Mouse (Mus musculus): ENCODE results near the gene Mt1. TPM values are rescaled to one million over a fixed set of nuclear protein-coding genes. Genes with fewer than 3 reads are reported as not detected.
"Not testable (repeated sequence)": the region's sequence is repeated elsewhere in the genome, so short reads cannot be mapped to it uniquely, and the experiment has no call there.

Mt1 gene
- polyA plus RNA-seq, 1 experiment from 2014 or later: 34.9 TPM

- no peak for DNase-seq
- Histone ChIP-seq H3K36me3 (ENCODE audit: control insufficient read depth, insufficient read depth, low read length) (no peaks in the 10 kb centered on the region), H3K27ac (replicated peaks; ENCODE audit: low read depth, low read length) (no peak overlapping the region), H3K4me2 (ENCODE audit: low read length) (no peak overlapping the region), H3K9me3 (ENCODE audit: control insufficient read depth, low read length) (no peaks in the 10 kb centered on the region), H3K4me3 (replicated peaks; ENCODE audit: low read depth, low read length) (no peak overlapping the region), H3K9ac (replicated peaks; ENCODE audit: low read length) (no peak overlapping the region), H3K27me3 (ENCODE audit: control insufficient read depth, insufficient read depth, low read length) (no peaks in the 10 kb centered on the region), H3K4me1 (ENCODE audit: control insufficient read depth, insufficient read depth, low read length) (no peaks in the 10 kb centered on the region)
- ATAC-seq (ENCODE audit: low FRiP score, low TSS enrichment): no peak
- 76% methylated on average over 4 of the region's 4 CpGs for WGBS
Observed at GRCm38 (mm10) chr8:94140266-94140795, 38.6 kb upstream of the Mt1 start.

DNA sequence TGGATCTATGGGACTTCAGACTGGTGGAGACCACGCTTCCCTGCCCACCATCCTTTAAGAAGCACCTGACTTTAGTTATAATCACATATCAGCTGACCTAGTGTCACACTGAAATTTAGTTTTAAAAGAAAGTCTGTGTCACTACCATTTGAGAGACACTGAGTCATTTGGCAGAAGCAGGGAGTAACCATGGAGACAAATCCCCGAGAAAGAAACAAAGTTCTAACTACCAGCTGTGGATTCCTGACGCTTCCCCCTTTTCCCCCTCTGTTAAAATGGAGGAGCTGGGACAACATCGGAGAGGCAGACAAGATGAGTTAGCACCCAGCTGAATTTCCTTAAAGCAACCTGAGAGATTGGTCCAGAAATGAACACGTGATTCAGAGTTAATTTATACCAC is 30.6 kb upstream of the Mt1 start:
- no peaks in the 10 kb centered on the region for H3K36me3 ChIP-seq (ENCODE audit: control insufficient read depth, insufficient read depth, low read length)
- no peak overlapping the region for H3K27ac ChIP-seq (replicated peaks; ENCODE audit: low read depth, low read length)
- no peak overlapping the region for H3K9ac ChIP-seq (replicated peaks; ENCODE audit: low read length)
- no peak for ATAC-seq (ENCODE audit: low FRiP score, low TSS enrichment)
- H3K27me3 ChIP-seq (ENCODE audit: control insufficient read depth, insufficient read depth, low read length): no peaks in the 10 kb centered on the region
- no peaks in the 10 kb centered on the region for H3K9me3 ChIP-seq (ENCODE audit: control insufficient read depth, low read length)
- WGBS: 34% methylated on average over 5 of the region's 5 CpGs
- H3K4me3 ChIP-seq (replicated peaks; ENCODE audit: low read depth, low read length): no peak overlapping the region
- no peak overlapping the region for H3K4me2 ChIP-seq (ENCODE audit: low read length)
- peaks cover 9% of the 10 kb centered on the region; the same call in 1 of the 2 replicates for H3K4me1 ChIP-seq (ENCODE audit: control insufficient read depth, insufficient read depth, low read length)
- DNase-seq: peak; percentile 44

GRCm38 (mm10) chr8:94150925-94151324 is 28.0 kb upstream of the Mt1 start:
- no peak overlapping the region for H3K4me2 ChIP-seq (ENCODE audit: low read length)
- peaks cover 13% of the 10 kb centered on the region; the same call in 1 of the 2 replicates for H3K4me1 ChIP-seq (ENCODE audit: control insufficient read depth, insufficient read depth, low read length)
- no peak for DNase-seq
- no peaks in the 10 kb centered on the region for H3K36me3 ChIP-seq (ENCODE audit: control insufficient read depth, insufficient read depth, low read length)
- H3K27me3 ChIP-seq (ENCODE audit: control insufficient read depth, insufficient read depth, low read length): no peaks in the 10 kb centered on the region
- H3K27ac ChIP-seq (replicated peaks; ENCODE audit: low read depth, low read length): no peak overlapping the region
- H3K9me3 ChIP-seq (ENCODE audit: control insufficient read depth, low read length): no peaks in the 10 kb centered on the region
- no peak overlapping the region for H3K4me3 ChIP-seq (replicated peaks; ENCODE audit: low read depth, low read length)
- no peak overlapping the region for H3K9ac ChIP-seq (replicated peaks; ENCODE audit: low read length)
- 83% methylated on average over 5 of the region's 5 CpGs for WGBS
- no peak for ATAC-seq (ENCODE audit: low FRiP score, low TSS enrichment)

DNA sequence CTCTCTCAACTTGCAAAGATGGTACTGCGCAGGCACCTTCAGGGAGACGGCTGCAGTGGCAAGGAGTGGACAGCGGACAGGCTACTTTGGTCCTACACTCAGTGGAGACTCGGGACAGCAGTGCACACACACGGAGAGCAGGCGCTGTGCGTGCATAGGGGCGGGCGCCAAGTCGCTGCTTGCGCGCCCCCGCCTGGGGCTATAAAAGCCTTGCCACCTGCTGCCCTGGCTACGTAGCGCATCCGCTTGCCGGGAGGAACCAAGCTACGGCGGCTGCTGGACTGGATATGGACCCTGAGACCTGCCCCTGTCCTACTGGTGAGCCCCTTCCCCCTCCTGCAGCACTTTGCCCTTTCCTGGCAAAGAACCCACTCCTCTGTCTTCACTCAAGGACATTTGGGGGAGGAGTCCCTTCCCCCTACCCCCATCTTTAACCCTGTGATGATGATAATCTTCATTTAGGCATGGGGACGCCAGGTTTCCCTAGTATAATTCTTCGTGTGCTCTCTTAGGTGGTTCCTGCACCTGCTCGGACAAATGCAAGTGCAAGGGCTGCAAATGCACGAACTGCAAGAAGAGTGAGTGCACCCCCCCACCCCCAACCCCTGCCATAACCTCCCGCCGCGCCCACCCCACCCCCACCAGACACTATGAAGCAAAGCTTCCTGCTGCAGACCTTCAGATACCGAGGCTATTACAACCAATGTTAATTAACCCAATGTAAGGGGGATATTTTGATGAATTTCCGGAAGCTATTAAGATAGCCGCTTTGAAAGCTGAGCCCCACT is 26.2 kb upstream of the Mt1 start, which contains the start of gene Mt3:
Gene Mt3, plus strand, starts transcription at position 95 of the 788 bp plus-strand sequence.
- Histone ChIP-seq H3K4me1 (ENCODE audit: control insufficient read depth, insufficient read depth, low read length) (peaks cover 13% of the 10 kb centered on the region; the same call in 1 of the 2 replicates), H3K27ac (replicated peaks; ENCODE audit: low read depth, low read length) (peak within 1 kb of the TSS; percentile 8; the same call in 1 of the 2 replicates), H3K9me3 (ENCODE audit: control insufficient read depth, low read length) (no peaks in the 10 kb centered on the region), H3K27me3 (ENCODE audit: control insufficient read depth, insufficient read depth, low read length) (no peaks in the 10 kb centered on the region), H3K4me3 (replicated peaks; ENCODE audit: low read depth, low read length) (peak within 1 kb of the TSS; percentile 46), H3K9ac (replicated peaks; ENCODE audit: low read length) (peak within 1 kb of the TSS; percentile 56), H3K4me2 (ENCODE audit: low read length) (peak within 1 kb of the TSS; percentile 91), H3K36me3 (ENCODE audit: control insufficient read depth, insufficient read depth, low read length) (no peaks in the 10 kb centered on the region)
- ATAC-seq (ENCODE audit: low FRiP score, low TSS enrichment) (peak; percentile 86), DNase-seq (peak; percentile 89)
- 2% methylated on average over 29 of the region's 29 CpGs for WGBS

- Histone ChIP-seq H3K4me3 (replicated peaks; ENCODE audit: low read depth, low read length) (peak overlapping the region; percentile 46), H3K27me3 (ENCODE audit: control insufficient read depth, insufficient read depth, low read length) (no peaks in the 10 kb centered on the region), H3K27ac (replicated peaks; ENCODE audit: low read depth, low read length) (0 out of 2 replicates have a peak overlapping the region, but pooled peaks have one; percentile 8), H3K36me3 (ENCODE audit: control insufficient read depth, insufficient read depth, low read length) (no peaks in the 10 kb centered on the region), H3K9me3 (ENCODE audit: control insufficient read depth, low read length) (no peaks in the 10 kb centered on the region), H3K9ac (replicated peaks; ENCODE audit: low read length) (peak overlapping the region; percentile 56; the same call in 1 of the 2 replicates), H3K4me2 (ENCODE audit: low read length) (peak overlapping the region; percentile 91), H3K4me1 (ENCODE audit: control insufficient read depth, insufficient read depth, low read length) (peaks cover 13% of the 10 kb centered on the region; the same call in 1 of the 2 replicates)
- no peak for DNase-seq
- 27% methylated on average over 7 of the region's 7 CpGs for WGBS
- ATAC-seq (ENCODE audit: low FRiP score, low TSS enrichment): no peak
Observed at GRCm38 (mm10) chr8:94153451-94153850, 25.4 kb upstream of the Mt1 start.

DNA sequence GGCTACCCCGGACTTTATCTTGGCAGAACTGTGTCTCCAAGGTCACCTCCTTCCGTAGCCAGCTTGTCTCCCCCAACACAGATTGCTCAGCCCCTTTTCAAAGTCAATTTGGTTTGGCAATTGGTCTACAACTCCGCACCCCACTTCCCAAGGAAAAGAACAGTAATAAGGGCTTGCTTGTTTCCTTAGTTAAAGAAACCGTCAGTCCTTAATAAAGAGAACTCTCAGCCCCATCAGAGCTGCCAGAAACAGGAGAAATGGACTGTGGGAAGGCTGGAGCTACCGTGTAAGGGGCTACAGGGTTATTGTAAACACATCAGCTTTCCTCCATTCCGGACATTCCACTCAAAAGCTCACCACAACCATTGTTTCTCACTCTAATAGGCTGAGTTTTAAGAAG is 24.3 kb upstream of the Mt1 start:
- no peak overlapping the region for H3K4me3 ChIP-seq (replicated peaks; ENCODE audit: low read depth, low read length)
- H3K4me2 ChIP-seq (ENCODE audit: low read length): no peak overlapping the region
- WGBS: 48% methylated on average over 6 of the region's 6 CpGs
- H3K36me3 ChIP-seq (ENCODE audit: control insufficient read depth, insufficient read depth, low read length): no peaks in the 10 kb centered on the region
- no peaks in the 10 kb centered on the region for H3K9me3 ChIP-seq (ENCODE audit: control insufficient read depth, low read length)
- no peak overlapping the region for H3K27ac ChIP-seq (replicated peaks; ENCODE audit: low read depth, low read length)
- no peak for ATAC-seq (ENCODE audit: low FRiP score, low TSS enrichment)
- H3K4me1 ChIP-seq (ENCODE audit: control insufficient read depth, insufficient read depth, low read length): peaks cover 13% of the 10 kb centered on the region; the same call in 1 of the 2 replicates
- no peaks in the 10 kb centered on the region for H3K27me3 ChIP-seq (ENCODE audit: control insufficient read depth, insufficient read depth, low read length)
- peak; percentile 12 for DNase-seq
- H3K9ac ChIP-seq (replicated peaks; ENCODE audit: low read length): no peak overlapping the region

- H3K4me1 ChIP-seq (ENCODE audit: control insufficient read depth, insufficient read depth, low read length): peaks cover 13% of the 10 kb centered on the region; the same call in 1 of the 2 replicates
- no peak overlapping the region for H3K4me2 ChIP-seq (ENCODE audit: low read length)
- DNase-seq (no peak), ATAC-seq (ENCODE audit: low FRiP score, low TSS enrichment) (no peak)
- H3K4me3 ChIP-seq (replicated peaks; ENCODE audit: low read depth, low read length): no peak overlapping the region
- H3K27ac ChIP-seq (replicated peaks; ENCODE audit: low read depth, low read length): no peak overlapping the region
- no peaks in the 10 kb centered on the region for H3K9me3 ChIP-seq (ENCODE audit: control insufficient read depth, low read length)
- 76% methylated on average over 4 of the region's 4 CpGs for WGBS
- no peaks in the 10 kb centered on the region for H3K36me3 ChIP-seq (ENCODE audit: control insufficient read depth, insufficient read depth, low read length)
- H3K27me3 ChIP-seq (ENCODE audit: control insufficient read depth, insufficient read depth, low read length): no peaks in the 10 kb centered on the region
- H3K9ac ChIP-seq (replicated peaks; ENCODE audit: low read length): no peak overlapping the region
Observed at GRCm38 (mm10) chr8:94156092-94156491, 22.8 kb upstream of the Mt1 start.

DNA sequence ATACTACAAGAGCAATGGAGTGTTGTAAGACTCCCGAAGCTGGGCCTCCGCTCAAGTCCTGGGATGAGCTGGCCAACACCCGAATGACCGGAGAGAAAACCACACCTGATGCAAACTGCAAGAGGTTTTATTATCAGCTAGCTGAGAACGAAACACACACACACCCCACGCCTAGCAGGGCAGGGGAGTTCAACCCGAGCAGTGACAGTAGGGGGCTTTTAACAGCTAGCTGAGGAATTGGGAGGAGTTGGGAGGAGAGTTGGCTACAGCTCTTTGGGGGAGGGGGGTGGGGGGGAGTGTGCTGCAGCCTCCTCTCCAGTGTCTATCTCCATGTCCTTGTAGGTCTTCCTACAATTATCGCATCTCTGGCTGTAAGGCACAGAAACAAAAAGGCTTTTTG is 13.1 kb upstream of the Mt1 start:
- not testable (repeated sequence) for DNase-seq; H3K36me3 ChIP-seq (ENCODE audit: control insufficient read depth, insufficient read depth, low read length); H3K9ac ChIP-seq (replicated peaks; ENCODE audit: low read length); H3K9me3 ChIP-seq (ENCODE audit: control insufficient read depth, low read length); H3K27ac ChIP-seq (replicated peaks; ENCODE audit: low read depth, low read length); H3K4me2 ChIP-seq (ENCODE audit: low read length); ATAC-seq (ENCODE audit: low FRiP score, low TSS enrichment); H3K4me1 ChIP-seq (ENCODE audit: control insufficient read depth, insufficient read depth, low read length); H3K27me3 ChIP-seq (ENCODE audit: control insufficient read depth, insufficient read depth, low read length); H3K4me3 ChIP-seq (replicated peaks; ENCODE audit: low read depth, low read length)
- 79% methylated on average over 8 of the region's 8 CpGs for WGBS
